Mouse (Mus musculus): ENCODE results near the gene Pold1.

Gene Pold1

GRCm38 (mm10) chr7:44548497-44549087, at the start of gene Pold1:
Gene Pold1 (minus strand): TSS chr7:44548849.
- DNase-seq (ENCODE audit: low read depth, low spot score): peak; percentile 100

- no peak for DNase-seq (ENCODE audit: low read depth, low spot score)
Measured at GRCm38 (mm10) chr7:44598336-44598735, 49.7 kb upstream of the Pold1 start.

GRCm38 (mm10) chr7:44597666-44598065, 49.0 kb upstream of the Pold1 start:
- no peak for DNase-seq (ENCODE audit: low read depth, low spot score)

GRCm38 (mm10) chr7:44596996-44597538, 48.4 kb upstream of the Pold1 start:
- DNase-seq (ENCODE audit: low read depth, low spot score): no peak

- no peak for DNase-seq (ENCODE audit: low read depth, low spot score)
Measured at GRCm38 (mm10) chr7:44596051-44596450, 47.4 kb upstream of the Pold1 start.

GRCm38 (mm10) chr7:44595131-44595561, 46.5 kb upstream of the Pold1 start:
- no peak for DNase-seq (ENCODE audit: low read depth, low spot score)

GRCm38 (mm10) chr7:44594291-44594690, 45.6 kb upstream of the Pold1 start:
- DNase-seq (ENCODE audit: low read depth, low spot score): no peak

GRCm38 (mm10) chr7:44593775-44594174, 45.1 kb upstream of the Pold1 start:
- DNase-seq (ENCODE audit: low read depth, low spot score): no peak

GRCm38 (mm10) chr7:44593051-44593450, 44.4 kb upstream of the Pold1 start:
- DNase-seq (ENCODE audit: low read depth, low spot score): no peak

- DNase-seq (ENCODE audit: low read depth, low spot score): peak; percentile 57
Measured at GRCm38 (mm10) chr7:44591348-44592116, 42.9 kb upstream of the Pold1 start.

- peak; percentile 98 for DNase-seq (ENCODE audit: low read depth, low spot score)
Measured at GRCm38 (mm10) chr7:44590402-44591347, 42.0 kb upstream of the Pold1 start, which contains the start of gene Kcnc3. Gene Kcnc3 (plus strand): TSS chr7:44590664.

- DNase-seq (ENCODE audit: low read depth, low spot score): peak; percentile 55
Measured at GRCm38 (mm10) chr7:44589946-44590345, 41.3 kb upstream of the Pold1 start.

GRCm38 (mm10) chr7:44589149-44589548, 40.5 kb upstream of the Pold1 start:
- peak; percentile 88 for DNase-seq (ENCODE audit: low read depth, low spot score)

GRCm38 (mm10) chr7:44588338-44588737, 39.7 kb upstream of the Pold1 start:
- DNase-seq (ENCODE audit: low read depth, low spot score): no peak

- no peak for DNase-seq (ENCODE audit: low read depth, low spot score)
Measured at GRCm38 (mm10) chr7:44587676-44588075, 39.0 kb upstream of the Pold1 start.

- DNase-seq (ENCODE audit: low read depth, low spot score): no peak
Measured at GRCm38 (mm10) chr7:44586930-44587329, 38.3 kb upstream of the Pold1 start.

- no peak for DNase-seq (ENCODE audit: low read depth, low spot score)
Measured at GRCm38 (mm10) chr7:44586518-44586917, 37.9 kb upstream of the Pold1 start.

GRCm38 (mm10) chr7:44585606-44586005, 37.0 kb upstream of the Pold1 start:
- DNase-seq (ENCODE audit: low read depth, low spot score): no peak

GRCm38 (mm10) chr7:44584921-44585320, 36.3 kb upstream of the Pold1 start:
- DNase-seq (ENCODE audit: low read depth, low spot score): no peak

GRCm38 (mm10) chr7:44584265-44584804, 35.7 kb upstream of the Pold1 start:
- DNase-seq (ENCODE audit: low read depth, low spot score): no peak

- DNase-seq (ENCODE audit: low read depth, low spot score): no peak
Measured at GRCm38 (mm10) chr7:44583146-44583545, 34.5 kb upstream of the Pold1 start.
